Mouse (Mus musculus): ENCODE measurements around the gene Zfp385c.

DNA sequence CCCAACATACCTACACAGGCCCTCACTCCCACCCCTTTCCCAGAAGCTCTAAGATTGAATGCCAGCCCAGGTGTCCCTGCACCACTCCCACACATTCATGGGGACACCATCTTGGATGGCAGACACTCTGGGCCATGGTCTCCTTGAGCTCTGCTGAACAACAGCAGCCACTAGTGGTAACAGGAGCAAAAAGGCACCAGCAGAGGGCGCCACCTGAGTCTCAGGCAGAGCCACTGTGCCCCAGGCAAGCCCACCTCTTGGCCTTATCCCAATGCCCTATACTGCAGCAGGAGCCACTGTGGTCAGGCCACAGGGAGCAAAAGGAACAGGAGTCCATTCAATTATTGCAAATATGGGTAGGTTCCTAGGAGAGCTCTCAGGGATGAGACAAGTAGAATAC is 46.0 kb downstream of the Zfp385c start:
- TF ChIP-seq CTCF (IDR thresholded peaks at IDR 0.05; ENCODE audit: low read depth) = peak; percentile 86
- TF ChIP-seq EP300 (IDR thresholded peaks at IDR 0.05; ENCODE audit: low read depth) = no peak

Data from liver, embryonic 14.5 days (tissue).